Mouse (Mus musculus): ENCODE measurements at regions not wholly inside any gene's neighbourhood (a gene's known extent, or its start where the extent isn't known, plus 50 kb on each side); places are given as distances from the start of the nearest gene placed in this dataset.

DNA sequence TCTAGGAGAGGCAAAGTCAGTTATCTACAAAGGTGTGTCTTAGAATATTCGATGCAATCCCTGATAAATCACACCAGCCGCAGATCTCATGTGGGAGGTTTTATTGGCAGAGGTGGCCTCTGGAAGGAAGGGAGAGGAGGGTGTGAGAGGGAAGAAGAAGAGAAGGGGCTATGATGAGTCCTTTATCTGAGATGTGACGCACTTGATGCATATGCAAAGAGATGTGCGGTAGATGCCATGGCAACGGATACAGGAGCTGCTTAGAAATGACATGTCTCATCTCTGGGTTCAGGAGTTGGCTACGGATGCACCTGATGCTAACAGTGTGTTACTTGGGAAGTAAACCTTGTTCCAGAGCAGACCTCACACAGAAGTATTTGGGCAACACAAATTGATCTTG lies 718.6 kb upstream of the Gm21961 start:
- H3K36me3 ChIP-seq, result no peaks in the 10 kb centered on the region
- no peaks in the 10 kb centered on the region for H3K9me3 ChIP-seq (replicated peaks)
- no peaks in the 10 kb centered on the region for H3K4me1 ChIP-seq
- no peak overlapping the region for H3K4me3 ChIP-seq (replicated peaks)
- no peak overlapping the region for H3K27ac ChIP-seq (replicated peaks)
- H3K9ac ChIP-seq (replicated peaks), result no peak overlapping the region
- no peak overlapping the region for H3K4me2 ChIP-seq
- no peak for ATAC-seq (ENCODE audit: low FRiP score)
- no peaks in the 10 kb centered on the region for H3K27me3 ChIP-seq (replicated peaks)
- 86% methylated on average over 6 of the region's 6 CpGs for WGBS

- Histone ChIP-seq H3K9me3 (replicated peaks) (no peaks in the 10 kb centered on the region), H3K36me3 (no peaks in the 10 kb centered on the region)
- WGBS, result 90% methylated on average over 2 of the region's 2 CpGs
These were observed 716.6 kb upstream of the Gm21961 start for GRCm38 (mm10) chr15:65731308-65731707.

GRCm38 (mm10) chr15:65727061-65727460 lies 712.4 kb upstream of the Gm21961 start:
- WGBS, result 85% methylated on average over 1 of the region's 1 CpGs
- Histone ChIP-seq H3K4me2 (no peak overlapping the region), H3K36me3 (no peaks in the 10 kb centered on the region), H3K27ac (replicated peaks) (no peak overlapping the region), H3K9me3 (replicated peaks) (no peaks in the 10 kb centered on the region), H3K27me3 (replicated peaks) (no peaks in the 10 kb centered on the region), H3K9ac (replicated peaks) (no peak overlapping the region), H3K4me3 (replicated peaks) (no peak overlapping the region), H3K4me1 (no peaks in the 10 kb centered on the region)
- ATAC-seq (ENCODE audit: low FRiP score), result no peak

More at GRCm38 (mm10) chr15:65731308-65731707, 716.6 kb upstream of the Gm21961 start:
- Histone ChIP-seq H3K4me3 (replicated peaks) (no peak overlapping the region), H3K27me3 (replicated peaks) (no peaks in the 10 kb centered on the region), H3K27ac (replicated peaks) (no peak overlapping the region), H3K9ac (replicated peaks) (no peak overlapping the region), H3K4me2 (no peak overlapping the region), H3K4me1 (no peaks in the 10 kb centered on the region)
- ATAC-seq (ENCODE audit: low FRiP score), result no peak

- Histone ChIP-seq H3K9ac (replicated peaks) (no peak overlapping the region), H3K9me3 (replicated peaks) (no peaks in the 10 kb centered on the region), H3K4me3 (replicated peaks) (no peak overlapping the region), H3K27ac (replicated peaks) (no peak overlapping the region), H3K4me1 (no peaks in the 10 kb centered on the region), H3K27me3 (replicated peaks) (no peaks in the 10 kb centered on the region), H3K4me2 (no peak overlapping the region), H3K36me3 (no peaks in the 10 kb centered on the region)
- ATAC-seq (ENCODE audit: low FRiP score), result no peak
- 89% methylated on average over 2 of the region's 2 CpGs for WGBS
These were observed 711.6 kb upstream of the Gm21961 start for GRCm38 (mm10) chr15:65726271-65726670.

DNA sequence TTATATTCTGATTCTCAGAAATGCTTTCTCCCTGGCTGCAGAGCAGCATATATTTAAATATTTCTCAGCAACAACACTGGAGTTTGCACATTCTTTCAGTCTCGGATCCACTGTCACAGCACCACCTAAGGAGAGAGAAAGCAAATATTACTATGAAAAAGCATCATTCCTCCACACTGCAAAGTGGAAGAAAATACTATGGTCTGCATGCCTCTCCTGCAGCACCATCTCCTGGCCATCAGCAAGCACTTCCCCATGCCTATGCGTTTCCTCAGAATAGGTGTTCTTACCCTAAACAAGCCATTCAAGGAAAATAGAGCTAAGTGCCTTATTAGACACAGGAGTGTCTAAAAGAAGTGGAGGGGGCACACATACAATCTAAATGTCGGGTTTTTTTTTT lies 688.9 kb upstream of the Gm21961 start:
- no peaks in the 10 kb centered on the region for H3K36me3 ChIP-seq
- H3K9me3 ChIP-seq (replicated peaks), result no peaks in the 10 kb centered on the region
- ATAC-seq (ENCODE audit: low FRiP score), result peak; percentile 94
- no peak overlapping the region for H3K4me3 ChIP-seq (replicated peaks)
- no peaks in the 10 kb centered on the region for H3K4me1 ChIP-seq
- H3K4me2 ChIP-seq, result no peak overlapping the region
- WGBS, result 52% methylated on average over 3 of the region's 3 CpGs
- no peaks in the 10 kb centered on the region for H3K27me3 ChIP-seq (replicated peaks)
- no peak overlapping the region for H3K9ac ChIP-seq (replicated peaks)
- H3K27ac ChIP-seq (replicated peaks), result no peak overlapping the region

DNA sequence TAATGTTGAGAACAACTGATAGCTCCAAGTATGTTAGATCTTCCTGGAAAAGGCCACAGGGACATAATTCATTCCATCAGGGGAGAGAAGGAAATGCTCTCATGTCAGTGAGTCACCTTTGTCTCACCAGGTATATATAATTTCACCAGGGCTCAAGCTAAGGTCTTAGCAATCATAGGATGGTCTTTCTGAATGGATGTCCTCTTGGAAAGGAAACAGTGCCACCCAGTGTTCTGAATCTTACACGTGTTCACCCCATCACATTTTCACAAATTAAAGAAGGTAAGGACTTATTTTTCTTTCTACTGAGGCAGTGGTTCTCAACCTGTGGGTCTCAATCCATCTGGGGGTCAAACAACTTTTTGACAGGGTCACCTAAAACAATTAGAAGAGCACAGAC lies 686.8 kb upstream of the Gm21961 start:
- peak; percentile 65; the same call in 1 of the 2 replicates for ATAC-seq (ENCODE audit: low FRiP score)
- Histone ChIP-seq H3K4me2 (no peak overlapping the region), H3K27me3 (replicated peaks) (no peaks in the 10 kb centered on the region), H3K9ac (replicated peaks) (no peak overlapping the region), H3K4me3 (replicated peaks) (no peak overlapping the region), H3K27ac (replicated peaks) (no peak overlapping the region), H3K4me1 (no peaks in the 10 kb centered on the region), H3K9me3 (replicated peaks) (no peaks in the 10 kb centered on the region), H3K36me3 (no peaks in the 10 kb centered on the region)
- 7% methylated on average over 1 of the region's 1 CpGs for WGBS

DNA sequence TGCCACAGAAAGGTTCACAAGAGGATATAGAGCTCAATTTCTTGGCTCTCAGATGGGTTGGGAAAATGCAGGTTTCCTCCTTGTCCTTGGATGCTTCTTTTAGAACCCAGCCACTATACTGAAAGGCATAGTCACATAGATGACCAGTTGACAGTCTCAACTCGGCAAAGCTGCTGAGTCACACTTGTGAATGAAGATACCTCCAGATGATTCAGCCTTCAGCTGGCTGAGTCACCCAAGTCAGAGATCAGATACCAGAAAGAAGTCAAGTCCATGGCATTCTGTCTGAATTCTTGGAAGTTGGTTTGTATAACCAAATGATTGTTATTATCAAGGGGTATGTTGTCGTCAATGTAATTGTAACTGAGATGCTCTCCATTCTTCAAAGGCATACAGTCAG lies 683.9 kb upstream of the Gm21961 start:
- ATAC-seq (ENCODE audit: low FRiP score), result no peak
- Histone ChIP-seq H3K9me3 (replicated peaks) (no peaks in the 10 kb centered on the region), H3K36me3 (no peaks in the 10 kb centered on the region), H3K27ac (replicated peaks) (no peak overlapping the region), H3K4me2 (no peak overlapping the region), H3K4me3 (replicated peaks) (no peak overlapping the region), H3K4me1 (no peaks in the 10 kb centered on the region), H3K9ac (replicated peaks) (no peak overlapping the region), H3K27me3 (replicated peaks) (no peaks in the 10 kb centered on the region)
- WGBS, result 86% methylated on average over 2 of the region's 2 CpGs

Measured in neural tube, embryonic 15.5 days (tissue).